ENCODE assay signal across 10 mouse cellular contexts in the genomic region with DNA sequence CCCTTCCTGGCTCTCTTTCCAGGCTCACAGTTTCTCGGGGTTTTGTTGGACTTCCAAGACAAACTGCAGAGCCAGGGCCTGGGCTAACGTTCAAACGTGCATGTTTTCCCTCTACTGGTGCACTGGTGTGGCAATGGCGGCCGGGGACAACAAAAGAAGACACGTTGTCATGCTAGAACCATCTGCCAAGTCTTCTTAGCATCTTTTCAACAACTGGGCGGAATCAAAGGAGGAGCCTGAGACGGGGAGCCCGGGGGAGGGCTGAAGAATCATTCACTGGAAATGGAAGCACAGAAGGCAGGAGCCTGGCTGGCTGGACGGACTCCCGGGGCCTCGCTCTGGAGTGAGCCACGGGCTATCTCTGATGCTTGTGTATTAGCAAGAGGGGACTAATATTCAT. TPM values are rescaled to one million over a fixed set of nuclear protein-coding genes. Genes with fewer than 3 reads are reported as not detected.
DNase-seq lines count a peak whose midpoint lies in the region; ATAC-seq and TF ChIP-seq lines count a peak whose summit lies in the region.
"Had no signal": no experiment of that assay in that cellular context is flagged by ENCODE, and none has a peak within 500 bp of the region (broad histone marks: within the 10 kb centered on the region; RNA-seq: fewer than 3 reads in every experiment).

No protein-coding gene starts in this region.

- H3K4me1 ChIP-seq in cerebellum, adult 2 months (ENCODE audit: control insufficient read depth, insufficient read depth, low read length): peaks cover 7% of the 10 kb centered on the region; the same call in 1 of the 2 replicates
- no peaks in the 10 kb centered on the region for H3K4me1 ChIP-seq in intestine, embryonic 16.5 days (ENCODE audit: control insufficient read depth, insufficient read depth, low read length)
- H3K4me1 ChIP-seq: lung, embryonic 15.5 days had no signal

- no peak for ATAC-seq in intestine, embryonic 16.5 days

- no peak overlapping the region for H3K9ac ChIP-seq in intestine, embryonic 16.5 days (ENCODE audit: low read depth, low read length)
- H3K9ac ChIP-seq: lung, embryonic 15.5 days had no signal

- TF ChIP-seq CTCF in cerebellum, adult 2 months (IDR thresholded peaks at IDR 0.05; ENCODE audit: borderline replicate concordance, insufficient read depth, low read depth, low read length): no peak
- TF ChIP-seq CTCF in left cerebral cortex, adult 2 months (IDR thresholded peaks at IDR 0.05): no peak

- peak; percentile 48 to 50 for DNase-seq in cerebellum, adult 2 months
- DNase-seq in cerebellum, adult 11 months: no peak
- peak; percentile 70 to 75 for DNase-seq in right cerebral cortex, adult 2 months (ENCODE audit: low spot score in 2 of 2)
- no peak for DNase-seq in right cerebral cortex, postnatal 4 days
- peak in 1 of 2 experiments; percentile 63 for DNase-seq in left cerebral cortex, adult 2 months (ENCODE audit: extremely low spot score in 1 of 2, low spot score in 2 of 2)
- no peak for DNase-seq in thymus, adult 18-20 months
- DNase-seq in c-Kit-positive CD71-positive TER-119-positive erythroid progenitor cells, embryonic 14.5 days (ENCODE audit: low spot score): no peak
- DNase-seq: adrenal gland, postnatal 10 days had no signal

- H3K4me2 ChIP-seq in intestine, embryonic 16.5 days (ENCODE audit: low read depth, low read length): no peak overlapping the region
- H3K4me2 ChIP-seq: lung, embryonic 15.5 days had no signal

- H3K27me3 ChIP-seq in cerebellum, adult 2 months (ENCODE audit: control insufficient read depth, insufficient read depth, low read length): no peaks in the 10 kb centered on the region
- H3K27me3 ChIP-seq in intestine, embryonic 16.5 days (replicated peaks; ENCODE audit: control insufficient read depth, insufficient read depth, low read length): no peaks in the 10 kb centered on the region
- H3K27me3 ChIP-seq: lung, embryonic 15.5 days had no signal

- H3K4me3 ChIP-seq in cerebellum, adult 2 months (replicated peaks; ENCODE audit: insufficient read depth, low read depth, low read length): no peak overlapping the region
- H3K4me3 ChIP-seq in left cerebral cortex, adult 2 months: no peak overlapping the region
- no peak overlapping the region for H3K4me3 ChIP-seq in intestine, embryonic 16.5 days (ENCODE audit: low read length)
- H3K4me3 ChIP-seq: lung, embryonic 15.5 days had no signal

- intact Hi-C loops in left cerebral cortex, adult 2 months (cut with DNase I): no loop called here

- 7% methylated on average over 13 of the region's 13 CpGs for WGBS in cerebellum, adult 2 months
- 57% methylated on average over 13 of the region's 13 CpGs for WGBS in intestine, embryonic 16.5 days

- no peak for TF ChIP-seq POLR2A in cerebellum, adult 2 months (IDR thresholded peaks at IDR 0.05; ENCODE audit: borderline replicate concordance, insufficient read depth, low read length)

- peak overlapping the region; percentile 12; the same call in 1 of the 2 replicates for H3K27ac ChIP-seq in cerebellum, adult 2 months (ENCODE audit: insufficient read depth, low read length)
- peak overlapping the region; percentile 36; the same call in 1 of the 2 replicates for H3K27ac ChIP-seq in left cerebral cortex, adult 2 months
- H3K27ac ChIP-seq in intestine, embryonic 16.5 days (ENCODE audit: low read length): no peak overlapping the region
- H3K27ac ChIP-seq: lung, embryonic 15.5 days had no signal

- no peaks in the 10 kb centered on the region for H3K9me3 ChIP-seq in intestine, embryonic 16.5 days (ENCODE audit: control insufficient read depth, low read length)
- H3K9me3 ChIP-seq: lung, embryonic 15.5 days had no signal

- H3K36me3 ChIP-seq in intestine, embryonic 16.5 days (ENCODE audit: control insufficient read depth, insufficient read depth, low read length): no peaks in the 10 kb centered on the region; the same call in 1 of the 2 replicates
- H3K36me3 ChIP-seq: lung, embryonic 15.5 days had no signal

RNA-seq across cellular contexts. Expression of a gene that starts 39.9 kb away (rescaled TPM):
- 316 and 321 TPM in 2 replicates for polyA plus RNA-seq in cerebellum, adult 2 months (2012; rRNA removed)
- 100 to 1,000 TPM; 406 to 408 TPM for total RNA-seq in left cerebral cortex, adult 2 months (2021)
- 24.9 and 28.0 TPM in 2 replicates for polyA plus RNA-seq in intestine, embryonic 16.5 days (2015; fragmentation: Nextera tagmentation; extraction: Ambion mirVana)

Comparison
In these comparisons a context has a peak if more than half of its experiments do, and no peak if none do; other contexts are left out.
1. DNase-seq: peak in cerebellum, adult 2 months (2 of 2) and right cerebral cortex, adult 2 months (2 of 2); none in cerebellum, adult 11 months (single experiment), right cerebral cortex, postnatal 4 days (single experiment), thymus, adult 18-20 months (0 of 2) and c-Kit-positive CD71-positive TER-119-positive erythroid progenitor cells, embryonic 14.5 days (single experiment).
2. RNA of a gene that starts 39.9 kb away (polyA plus RNA-seq): 316 to 321 TPM in cerebellum, adult 2 months; 24.9 to 28.0 TPM in intestine, embryonic 16.5 days; every median in the first group is over 10 times any median in the second.